Mouse (Mus musculus): ENCODE data around the gene Fam240a. TPM values are rescaled to one million over a fixed set of nuclear protein-coding genes. Genes with fewer than 3 reads are reported as not detected.

Fam240a gene
- total and polyA plus RNA-seq, 3 experiments: not detected

DNA sequence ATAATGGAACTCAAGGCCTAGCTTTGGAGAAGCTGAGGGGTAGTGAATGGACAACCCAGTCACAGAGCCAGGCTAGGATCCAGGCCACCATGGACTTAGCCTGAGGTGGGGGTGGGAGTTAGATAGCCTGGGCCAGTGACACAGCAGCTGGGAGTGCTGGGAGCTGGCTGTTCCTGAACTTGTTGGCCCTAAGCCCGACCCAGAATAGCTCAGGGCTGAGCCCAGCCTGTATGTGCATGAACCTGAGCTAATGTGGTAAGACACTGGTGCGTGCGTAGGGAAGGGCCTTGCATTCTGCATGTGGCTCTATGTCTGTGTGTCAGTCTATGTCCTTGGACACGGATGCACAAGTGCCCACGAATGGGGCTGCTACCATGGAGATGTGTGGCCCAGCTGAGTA, 38.8 kb downstream of the Fam240a start:
- Histone ChIP-seq H3K36me3 (replicated peaks) (no peaks in the 10 kb centered on the region), H3K4me3 (ENCODE audit: low read depth, low read length) (no peak overlapping the region), H3K4me1 (ENCODE audit: insufficient read depth, low read depth, low read length) (no peaks in the 10 kb centered on the region), H3K27me3 (ENCODE audit: insufficient read depth, low read length) (peaks cover 27% of the 10 kb centered on the region), H3K9me3 (replicated peaks) (no peaks in the 10 kb centered on the region)
- no peak for ATAC-seq (ENCODE audit: extremely low read depth, insufficient number of reproducible peaks, low FRiP score, poor library complexity, severe bottlenecking)
- no peak for DNase-seq (ENCODE audit: low spot score)
- no peak for TF ChIP-seq TAL1 (conservative IDR thresholded peaks at IDR 0.05; ENCODE audit: low read depth, low read length)
- TF ChIP-seq GATA2 (IDR thresholded peaks at IDR 0.05; ENCODE audit: borderline replicate concordance, low read depth, low read length): no peak
- no peak for TF ChIP-seq GATA1 (IDR thresholded peaks at IDR 0.05; ENCODE audit: borderline replicate concordance, low read length)
- TF ChIP-seq POLR2AphosphoS5 (IDR thresholded peaks at IDR 0.05; ENCODE audit: insufficient replicate concordance, low read depth, low read length): no peak
- TF ChIP-seq CTCF (IDR thresholded peaks at IDR 0.05; ENCODE audit: low read depth, low read length): no peak

DNA sequence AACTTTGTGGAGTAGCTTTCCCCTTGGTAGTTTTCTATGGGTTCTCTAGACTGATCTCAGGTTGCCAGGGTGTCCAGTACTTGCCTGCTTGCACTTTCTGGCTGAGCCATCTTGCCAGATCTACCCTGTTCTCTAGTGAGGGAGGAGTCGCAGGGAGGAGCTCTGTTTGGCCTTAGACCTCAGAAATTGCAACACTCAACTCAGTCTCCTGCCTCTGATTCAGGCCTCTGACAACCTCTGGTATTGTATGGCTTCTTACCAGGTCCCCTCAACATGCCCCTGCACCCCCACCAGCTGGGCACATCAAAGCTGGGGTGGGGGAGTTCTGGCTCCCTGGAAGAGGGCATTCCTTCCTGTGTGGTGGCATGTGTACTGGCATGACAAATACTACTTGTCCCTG, 39.3 kb downstream of the Fam240a start:
- H3K27me3 ChIP-seq (ENCODE audit: insufficient read depth, low read length): peaks cover 32% of the 10 kb centered on the region
- TF ChIP-seq GATA2 (IDR thresholded peaks at IDR 0.05; ENCODE audit: borderline replicate concordance, low read depth, low read length): no peak
- no peak for TF ChIP-seq GATA1 (IDR thresholded peaks at IDR 0.05; ENCODE audit: borderline replicate concordance, low read length)
- H3K36me3 ChIP-seq (replicated peaks): no peaks in the 10 kb centered on the region
- H3K4me1 ChIP-seq (ENCODE audit: insufficient read depth, low read depth, low read length): no peaks in the 10 kb centered on the region
- no peaks in the 10 kb centered on the region for H3K9me3 ChIP-seq (replicated peaks)
- ATAC-seq (ENCODE audit: extremely low read depth, insufficient number of reproducible peaks, low FRiP score, poor library complexity, severe bottlenecking): no peak
- H3K4me3 ChIP-seq (ENCODE audit: low read depth, low read length): no peak overlapping the region
- DNase-seq (ENCODE audit: low spot score): no peak

DNA sequence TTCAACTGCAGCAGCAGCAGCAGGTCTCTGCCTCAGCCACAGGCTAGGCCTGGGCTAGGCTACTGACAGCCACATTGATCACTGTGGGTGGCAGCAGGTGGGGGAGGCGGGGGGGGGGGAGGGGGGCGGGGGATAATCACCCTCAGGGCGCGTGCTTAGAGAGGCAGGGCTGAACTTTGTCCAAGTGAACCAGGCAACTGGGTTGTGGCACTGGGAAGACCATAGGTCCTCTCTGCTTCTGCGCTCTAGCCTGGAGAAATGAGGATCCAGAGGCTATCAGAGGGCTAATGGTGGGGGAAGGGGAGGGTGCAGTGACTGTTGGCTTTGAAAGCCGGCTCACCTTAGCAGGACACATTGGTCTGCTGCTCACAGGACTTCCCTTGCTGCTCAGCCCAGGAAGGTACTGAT, 41.4 kb downstream of the Fam240a start:
- no peak for TF ChIP-seq GATA2 (IDR thresholded peaks at IDR 0.05; ENCODE audit: borderline replicate concordance, low read depth, low read length)
- no peak for TF ChIP-seq POLR2AphosphoS5 (IDR thresholded peaks at IDR 0.05; ENCODE audit: insufficient replicate concordance, low read depth, low read length)
- TF ChIP-seq GATA1 (IDR thresholded peaks at IDR 0.05; ENCODE audit: borderline replicate concordance, low read length): no peak
- peaks cover 32% of the 10 kb centered on the region for H3K27me3 ChIP-seq (ENCODE audit: insufficient read depth, low read length)
- no peaks in the 10 kb centered on the region for H3K4me1 ChIP-seq (ENCODE audit: insufficient read depth, low read depth, low read length)
- H3K9me3 ChIP-seq (replicated peaks): no peaks in the 10 kb centered on the region
- no peak overlapping the region for H3K4me3 ChIP-seq (ENCODE audit: low read depth, low read length)
- no peaks in the 10 kb centered on the region for H3K36me3 ChIP-seq (replicated peaks)
- ATAC-seq (ENCODE audit: extremely low read depth, insufficient number of reproducible peaks, low FRiP score, poor library complexity, severe bottlenecking): no peak
- no peak for DNase-seq (ENCODE audit: low spot score)

DNA sequence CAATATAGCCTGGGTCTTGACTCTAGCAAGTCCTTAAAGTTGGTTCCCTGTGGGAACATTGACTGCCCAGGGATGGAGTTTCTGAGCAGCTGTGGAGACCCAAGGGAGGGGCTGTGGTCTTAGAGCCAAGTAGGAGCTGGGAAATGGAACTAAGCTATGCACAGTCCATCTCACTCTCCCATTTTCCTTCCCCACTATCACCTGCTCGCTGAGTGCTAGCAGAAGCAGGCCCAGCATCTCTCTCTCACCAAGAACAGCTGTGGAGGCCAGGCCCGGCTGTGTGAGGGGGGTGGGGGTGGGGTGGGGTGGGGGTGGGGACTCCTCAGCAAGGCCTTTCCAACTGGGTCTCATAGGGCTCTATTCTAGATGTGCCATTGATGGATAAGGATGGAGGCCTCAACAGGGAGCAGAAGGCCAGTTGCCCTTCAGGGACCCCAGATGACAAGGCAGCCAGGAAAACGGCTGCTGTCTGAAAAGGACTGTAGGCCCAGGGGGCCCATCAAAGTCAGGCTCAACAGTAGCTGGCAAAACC, 41.9 kb downstream of the Fam240a start:
- no peaks in the 10 kb centered on the region for H3K36me3 ChIP-seq (replicated peaks)
- H3K4me3 ChIP-seq (ENCODE audit: low read depth, low read length): no peak overlapping the region
- ATAC-seq (ENCODE audit: extremely low read depth, insufficient number of reproducible peaks, low FRiP score, poor library complexity, severe bottlenecking) (no peak), DNase-seq (ENCODE audit: low spot score) (no peak)
- H3K9me3 ChIP-seq (replicated peaks): no peaks in the 10 kb centered on the region
- peaks cover 27% of the 10 kb centered on the region for H3K27me3 ChIP-seq (ENCODE audit: insufficient read depth, low read length)
- no peaks in the 10 kb centered on the region for H3K4me1 ChIP-seq (ENCODE audit: insufficient read depth, low read depth, low read length)
- TF ChIP-seq GATA1 (IDR thresholded peaks at IDR 0.05; ENCODE audit: borderline replicate concordance, low read length): no peak
- TF ChIP-seq GATA2 (IDR thresholded peaks at IDR 0.05; ENCODE audit: borderline replicate concordance, low read depth, low read length): no peak
- TF ChIP-seq TAL1 (conservative IDR thresholded peaks at IDR 0.05; ENCODE audit: low read depth, low read length): no peak
- no peak for TF ChIP-seq CTCF (IDR thresholded peaks at IDR 0.05; ENCODE audit: low read depth, low read length)
- TF ChIP-seq POLR2AphosphoS5 (IDR thresholded peaks at IDR 0.05; ENCODE audit: insufficient replicate concordance, low read depth, low read length): no peak

DNA sequence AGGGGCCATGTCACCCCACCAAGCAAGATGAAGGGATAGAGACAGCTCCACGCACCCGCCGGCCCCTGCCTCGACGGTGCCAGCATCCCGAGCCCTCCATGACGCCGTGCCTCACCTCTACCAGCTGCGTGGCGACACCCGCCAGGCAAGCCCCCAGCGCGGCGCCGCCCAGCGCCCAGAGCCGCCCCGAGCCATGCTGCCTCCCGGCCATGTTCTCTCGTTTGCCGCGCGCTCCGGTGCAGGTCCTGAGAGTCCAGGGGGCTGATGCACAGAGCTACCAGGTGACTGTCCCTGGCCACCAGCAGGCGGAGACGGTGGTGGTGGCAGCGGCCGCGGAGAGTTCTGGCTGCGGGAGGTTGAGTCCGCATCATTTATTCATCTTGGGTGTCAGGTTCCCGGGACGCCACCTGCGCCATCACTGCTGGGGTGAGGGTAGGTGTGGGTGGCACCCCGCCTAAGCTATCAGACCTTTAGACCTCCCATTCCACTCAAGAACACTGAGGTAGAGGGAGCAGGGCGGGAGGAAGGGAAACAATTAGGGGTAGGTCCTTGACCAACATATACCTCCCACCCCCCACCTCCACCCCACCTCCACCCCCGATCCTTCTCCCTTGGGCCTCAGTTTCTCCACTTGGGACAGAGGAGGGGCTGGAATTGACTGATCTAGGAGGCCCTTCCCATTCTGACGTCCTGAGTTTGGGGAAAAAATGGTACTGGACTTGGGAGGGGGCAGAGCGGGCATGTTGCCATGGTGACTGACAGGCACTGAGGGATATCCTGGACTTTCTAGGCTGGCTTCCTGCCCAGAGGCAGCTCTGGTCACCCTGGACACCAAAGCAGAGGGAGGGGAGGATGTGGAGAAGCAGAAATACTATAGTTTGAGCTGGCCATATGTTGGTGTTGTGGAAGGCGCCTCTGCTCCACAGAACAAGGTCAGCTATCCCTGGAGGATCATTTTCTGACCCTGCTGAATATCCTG, 42.7 kb downstream of the Fam240a start:
- TF ChIP-seq TAL1 (conservative IDR thresholded peaks at IDR 0.05; ENCODE audit: low read depth, low read length) (no peak), GATA2 (IDR thresholded peaks at IDR 0.05; ENCODE audit: borderline replicate concordance, low read depth, low read length) (no peak), GATA1 (IDR thresholded peaks at IDR 0.05; ENCODE audit: borderline replicate concordance, low read length) (no peak), CTCF (IDR thresholded peaks at IDR 0.05; ENCODE audit: low read depth, low read length) (no peak), POLR2AphosphoS5 (IDR thresholded peaks at IDR 0.05; ENCODE audit: insufficient replicate concordance, low read depth, low read length) (no peak)
- Histone ChIP-seq H3K36me3 (replicated peaks) (no peaks in the 10 kb centered on the region), H3K27me3 (ENCODE audit: insufficient read depth, low read length) (peaks cover 27% of the 10 kb centered on the region), H3K4me3 (ENCODE audit: low read depth, low read length) (no peak overlapping the region), H3K4me1 (ENCODE audit: insufficient read depth, low read depth, low read length) (no peaks in the 10 kb centered on the region), H3K9me3 (replicated peaks) (no peaks in the 10 kb centered on the region)
- DNase-seq (ENCODE audit: low spot score) (no peak), ATAC-seq (ENCODE audit: extremely low read depth, insufficient number of reproducible peaks, low FRiP score, poor library complexity, severe bottlenecking) (no peak)

DNA sequence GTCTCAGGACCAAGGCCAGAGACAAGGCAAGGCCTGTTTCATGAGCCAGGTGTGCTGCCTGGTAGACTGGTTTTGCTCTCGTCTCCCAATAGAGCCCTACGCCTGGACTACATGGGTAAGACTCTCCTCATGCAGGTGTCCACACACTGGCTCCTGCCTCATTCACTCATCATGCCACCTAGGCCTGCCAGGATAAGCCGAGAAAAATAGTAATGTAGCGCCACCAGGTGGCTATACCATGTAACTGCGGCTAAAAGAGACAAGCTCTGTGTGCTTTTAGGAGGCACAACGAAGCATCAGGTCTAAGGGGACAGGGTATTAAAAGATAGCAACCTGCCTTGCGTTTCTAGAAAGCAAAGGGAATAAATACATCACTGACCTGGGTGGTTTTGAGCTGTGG, 45.6 kb downstream of the Fam240a start:
- no peaks in the 10 kb centered on the region for H3K9me3 ChIP-seq (replicated peaks)
- peaks cover 25% of the 10 kb centered on the region for H3K27me3 ChIP-seq (ENCODE audit: insufficient read depth, low read length)
- DNase-seq (ENCODE audit: low spot score): peak; percentile 64
- TF ChIP-seq TAL1 (conservative IDR thresholded peaks at IDR 0.05; ENCODE audit: low read depth, low read length) (no peak), POLR2AphosphoS5 (IDR thresholded peaks at IDR 0.05; ENCODE audit: insufficient replicate concordance, low read depth, low read length) (no peak), CTCF (IDR thresholded peaks at IDR 0.05; ENCODE audit: low read depth, low read length) (peak; percentile 83)
- no peaks in the 10 kb centered on the region for H3K36me3 ChIP-seq (replicated peaks)
- no peaks in the 10 kb centered on the region for H3K4me1 ChIP-seq (ENCODE audit: insufficient read depth, low read depth, low read length)
- no peak for ATAC-seq (ENCODE audit: extremely low read depth, insufficient number of reproducible peaks, low FRiP score, poor library complexity, severe bottlenecking)
- no peak overlapping the region for H3K4me3 ChIP-seq (ENCODE audit: low read depth, low read length)

Other genes with a start within 250 kb of the Fam240a start
- gene Myl3, start 175.0 kb downstream of the Fam240a start, total RNA-seq (2014; fragmentation: Nextera tagmentation): not detected in 2 replicates
- 0.12 TPM in 1 of 2 replicates, not detected in the other for gene Myl3, start 175.0 kb downstream of the Fam240a start, total RNA-seq (2017)
- gene Myl3, start 175.0 kb downstream of the Fam240a start, polyA plus RNA-seq (2012): not detected in 2 replicates
- not detected in 2 replicates for gene Pth1r, start 169.7 kb downstream of the Fam240a start, total RNA-seq (2014; fragmentation: Nextera tagmentation)
- gene Pth1r, start 169.7 kb downstream of the Fam240a start, total RNA-seq (2017): not detected in 2 replicates
- gene Pth1r, start 169.7 kb downstream of the Fam240a start, polyA plus RNA-seq (2012): 0.03 TPM in 1 of 2 replicates, not detected in the other
- 0.44 and 2.3 TPM in 2 replicates for gene Prss42, start 118.7 kb downstream of the Fam240a start, total RNA-seq (2014; fragmentation: Nextera tagmentation)
- 0.44 and 0.58 TPM in 2 replicates for gene Prss42, start 118.7 kb downstream of the Fam240a start, total RNA-seq (2017)
- 0.53 and 0.79 TPM in 2 replicates for gene Prss42, start 118.7 kb downstream of the Fam240a start, polyA plus RNA-seq (2012)
- gene Prss44, start 102.9 kb downstream of the Fam240a start, total RNA-seq (2014; fragmentation: Nextera tagmentation): not detected in 2 replicates
- gene Prss44, start 102.9 kb downstream of the Fam240a start, total RNA-seq (2017): 0.12 and 0.27 TPM in 2 replicates
- not detected in 2 replicates for gene Prss44, start 102.9 kb downstream of the Fam240a start, polyA plus RNA-seq (2012)
- gene Prss43, start 90.2 kb downstream of the Fam240a start, total RNA-seq (2014; fragmentation: Nextera tagmentation): not detected in 2 replicates
- 0.05 TPM in 1 of 2 replicates, not detected in the other for gene Prss43, start 90.2 kb downstream of the Fam240a start, total RNA-seq (2017)
- gene Prss43, start 90.2 kb downstream of the Fam240a start, polyA plus RNA-seq (2012): not detected in 2 replicates
- not detected in 2 replicates for gene Prss45, start 82.3 kb downstream of the Fam240a start, total RNA-seq (2014; fragmentation: Nextera tagmentation)
- gene Prss45, start 82.3 kb downstream of the Fam240a start, total RNA-seq (2017): 0.11 TPM in 1 of 2 replicates, not detected in the other
- not detected in 2 replicates for gene Prss45, start 82.3 kb downstream of the Fam240a start, polyA plus RNA-seq (2012)
- not detected in 2 replicates for gene Prss46, start 72.4 kb downstream of the Fam240a start, total RNA-seq (2014; fragmentation: Nextera tagmentation)
- not detected in 2 replicates for gene Prss46, start 72.4 kb downstream of the Fam240a start, total RNA-seq (2017)
- not detected in 2 replicates for gene Prss46, start 72.4 kb downstream of the Fam240a start, polyA plus RNA-seq (2012)
- gene Prss50, start 58.9 kb downstream of the Fam240a start, total RNA-seq (2014; fragmentation: Nextera tagmentation): not detected in 2 replicates
- not detected in 2 replicates for gene Prss50, start 58.9 kb downstream of the Fam240a start, total RNA-seq (2017)
- not detected in 2 replicates for gene Prss50, start 58.9 kb downstream of the Fam240a start, polyA plus RNA-seq (2012)
- gene Als2cl, start 37.0 kb downstream of the Fam240a start, total RNA-seq (2014; fragmentation: Nextera tagmentation): not detected in 2 replicates
- gene Als2cl, start 37.0 kb downstream of the Fam240a start, total RNA-seq (2017): not detected in 2 replicates
- gene Als2cl, start 37.0 kb downstream of the Fam240a start, polyA plus RNA-seq (2012): not detected in 2 replicates
- gene Tmie, start 36.7 kb downstream of the Fam240a start, total RNA-seq (2014; fragmentation: Nextera tagmentation): not detected in 2 replicates
- 0.11 TPM in 1 of 2 replicates, not detected in the other for gene Tmie, start 36.7 kb downstream of the Fam240a start, total RNA-seq (2017)
- not detected in 2 replicates for gene Tmie, start 36.7 kb downstream of the Fam240a start, polyA plus RNA-seq (2012)
- not detected in 2 replicates for gene Tdgf1, start 29.3 kb upstream of the Fam240a start, total RNA-seq (2014; fragmentation: Nextera tagmentation)
- 0.60 TPM in 1 of 2 replicates, not detected in the other for gene Tdgf1, start 29.3 kb upstream of the Fam240a start, total RNA-seq (2017)
- not detected in 2 replicates for gene Tdgf1, start 29.3 kb upstream of the Fam240a start, polyA plus RNA-seq (2012)
- gene Lrrc2, start 34.7 kb upstream of the Fam240a start, total RNA-seq (2014; fragmentation: Nextera tagmentation): not detected in 2 replicates
- gene Lrrc2, start 34.7 kb upstream of the Fam240a start, total RNA-seq (2017): 0.06 and 0.16 TPM in 2 replicates
- gene Lrrc2, start 34.7 kb upstream of the Fam240a start, polyA plus RNA-seq (2012): not detected in 2 replicates
- not detected in 2 replicates for gene Rtp3, start 73.7 kb upstream of the Fam240a start, total RNA-seq (2014; fragmentation: Nextera tagmentation)
- gene Rtp3, start 73.7 kb upstream of the Fam240a start, total RNA-seq (2017): 0.16 TPM in 1 of 2 replicates, not detected in the other
- not detected in 2 replicates for gene Rtp3, start 73.7 kb upstream of the Fam240a start, polyA plus RNA-seq (2012)
- gene Ltf, start 102.4 kb upstream of the Fam240a start, total RNA-seq (2014; fragmentation: Nextera tagmentation): not detected in 2 replicates
- gene Ltf, start 102.4 kb upstream of the Fam240a start, total RNA-seq (2017): 0.16 TPM in 1 of 2 replicates, not detected in the other
- gene Ltf, start 102.4 kb upstream of the Fam240a start, polyA plus RNA-seq (2012): not detected in 2 replicates
- 32.2 and 44.7 TPM in 2 replicates for gene Ccrl2, start 140.7 kb upstream of the Fam240a start, total RNA-seq (2014; fragmentation: Nextera tagmentation)
- gene Ccrl2, start 140.7 kb upstream of the Fam240a start, total RNA-seq (2017): 20.9 and 21.0 TPM in 2 replicates
- 0.18 and 0.78 TPM in 2 replicates for gene Ccrl2, start 140.7 kb upstream of the Fam240a start, polyA plus RNA-seq (2012)
- 33.6 and 38.4 TPM in 2 replicates for gene Lrrfip2, start 200.7 kb upstream of the Fam240a start, total RNA-seq (2014; fragmentation: Nextera tagmentation)
- 28.4 and 30.4 TPM in 2 replicates for gene Lrrfip2, start 200.7 kb upstream of the Fam240a start, total RNA-seq (2017)
- 11.7 and 14.3 TPM in 2 replicates for gene Lrrfip2, start 200.7 kb upstream of the Fam240a start, polyA plus RNA-seq (2012)